Mouse (Mus musculus): Measurements from ENCODE around the gene Ubl4a. TPM values are rescaled to one million over a fixed set of nuclear protein-coding genes. Genes with fewer than 3 reads are reported as not detected.

The Ubl4a gene
- polyA plus RNA-seq, 1 experiment, result 33.4 TPM

- TF ChIP-seq CTCF (IDR thresholded peaks at IDR 0.05; ENCODE audit: extremely low read depth, insufficient read length, insufficient replicate concordance, low read depth, low read length), result no peak
- no peak for TF ChIP-seq POLR2A (IDR thresholded peaks at IDR 0.05; ENCODE audit: low read depth, low read length)
- H3K27ac ChIP-seq (ENCODE audit: insufficient read depth, low read depth, low read length), result no peak overlapping the region
- H3K4me3 ChIP-seq (ENCODE audit: low read depth, low read length), result no peak overlapping the region
- H3K4me1 ChIP-seq (ENCODE audit: control insufficient read depth, insufficient read depth, insufficient read length, low read length), result no peaks in the 10 kb centered on the region
- no peaks in the 10 kb centered on the region for H3K36me3 ChIP-seq (ENCODE audit: control insufficient read depth, insufficient read depth, low read length)
- no peaks in the 10 kb centered on the region for H3K27me3 ChIP-seq (ENCODE audit: control insufficient read depth, insufficient read depth, low read length)
- WGBS, result 33% methylated on average over 2 of the region's 2 CpGs
Measured at GRCm38 (mm10) chrX:74330166-74330930, 42.7 kb downstream of the Ubl4a start.

GRCm38 (mm10) chrX:74329215-74329671 lies 43.8 kb downstream of the Ubl4a start:
- no peaks in the 10 kb centered on the region for H3K27me3 ChIP-seq (ENCODE audit: control insufficient read depth, insufficient read depth, low read length)
- 40% methylated on average over 10 of the region's 10 CpGs for WGBS
- H3K36me3 ChIP-seq (ENCODE audit: control insufficient read depth, insufficient read depth, low read length), result no peaks in the 10 kb centered on the region
- peak overlapping the region; percentile 66 for H3K4me3 ChIP-seq (ENCODE audit: low read depth, low read length)
- no peak overlapping the region for H3K27ac ChIP-seq (ENCODE audit: insufficient read depth, low read depth, low read length)
- no peaks in the 10 kb centered on the region for H3K4me1 ChIP-seq (ENCODE audit: control insufficient read depth, insufficient read depth, insufficient read length, low read length)
- no peak for TF ChIP-seq CTCF (IDR thresholded peaks at IDR 0.05; ENCODE audit: extremely low read depth, insufficient read length, insufficient replicate concordance, low read depth, low read length)
- TF ChIP-seq POLR2A (IDR thresholded peaks at IDR 0.05; ENCODE audit: low read depth, low read length), result no peak

- TF ChIP-seq CTCF (IDR thresholded peaks at IDR 0.05; ENCODE audit: extremely low read depth, insufficient read length, insufficient replicate concordance, low read depth, low read length) (no peak), POLR2A (IDR thresholded peaks at IDR 0.05; ENCODE audit: low read depth, low read length) (no peak)
- Histone ChIP-seq H3K4me3 (ENCODE audit: low read depth, low read length) (peak within 1 kb of the TSS; percentile 66), H3K36me3 (ENCODE audit: control insufficient read depth, insufficient read depth, low read length) (no peaks in the 10 kb centered on the region), H3K27ac (ENCODE audit: insufficient read depth, low read depth, low read length) (no peak within 1 kb of the TSS), H3K4me1 (ENCODE audit: control insufficient read depth, insufficient read depth, insufficient read length, low read length) (no peaks in the 10 kb centered on the region), H3K27me3 (ENCODE audit: control insufficient read depth, insufficient read depth, low read length) (no peaks in the 10 kb centered on the region)
- WGBS, result 16% methylated on average over 30 of the region's 30 CpGs
Measured at GRCm38 (mm10) chrX:74328725-74329161, 44.3 kb downstream of the Ubl4a start, which contains the start of gene Plxna3. TSS of gene Plxna3 (plus strand) at chrX:74329066.

Other genes starting within 250 kb of the Ubl4a start
- not detected in 2 replicates for gene Opn1mw, start 245.8 kb downstream of the Ubl4a start, polyA plus RNA-seq (2012; rRNA removed)
- 1.3 and 3.0 TPM in 2 replicates for gene Mecp2, start 237.9 kb downstream of the Ubl4a start, polyA plus RNA-seq (2012; rRNA removed)
- not detected in 2 replicates for gene Tex28, start 205.4 kb downstream of the Ubl4a start, polyA plus RNA-seq (2012; rRNA removed)
- not detected in 2 replicates for gene Tktl1, start 196.0 kb downstream of the Ubl4a start, polyA plus RNA-seq (2012; rRNA removed)
- gene Flna, start 123.4 kb downstream of the Ubl4a start, polyA plus RNA-seq (2012; rRNA removed), result 270 and 280 TPM in 2 replicates
- 25.5 and 37.3 TPM in 2 replicates for gene Emd, start 118.5 kb downstream of the Ubl4a start, polyA plus RNA-seq (2012; rRNA removed)
- gene Rpl10, start 102.4 kb downstream of the Ubl4a start, polyA plus RNA-seq (2012; rRNA removed), result 750 and 1,062 TPM in 2 replicates
- gene Taz, start 91.3 kb downstream of the Ubl4a start, polyA plus RNA-seq (2012; rRNA removed), result 65.7 and 80.7 TPM in 2 replicates
- 13.0 and 13.9 TPM in 2 replicates for gene Dnase1l1, start 90.9 kb downstream of the Ubl4a start, polyA plus RNA-seq (2012; rRNA removed)
- gene Atp6ap1, start 76.1 kb downstream of the Ubl4a start, polyA plus RNA-seq (2012; rRNA removed), result 119 and 169 TPM in 2 replicates
- gene Gdi1, start 68.2 kb downstream of the Ubl4a start, polyA plus RNA-seq (2012; rRNA removed), result 61.7 and 88.3 TPM in 2 replicates
- gene Fam50a, start 60.2 kb downstream of the Ubl4a start, polyA plus RNA-seq (2012; rRNA removed), result 6.4 and 10.4 TPM in 2 replicates
- gene Plxna3, start 44.2 kb downstream of the Ubl4a start, polyA plus RNA-seq (2012; rRNA removed), result 3.1 and 4.4 TPM in 2 replicates
- 16.9 and 17.1 TPM in 2 replicates for gene Lage3, start 19.6 kb downstream of the Ubl4a start, polyA plus RNA-seq (2012; rRNA removed)
- 9.1 and 20.9 TPM in 2 replicates for gene Slc10a3, start 131 bp upstream of the Ubl4a start, polyA plus RNA-seq (2012; rRNA removed)
- 15.4 and 27.3 TPM in 2 replicates for gene Fam3a, start 20.1 kb upstream of the Ubl4a start, polyA plus RNA-seq (2012; rRNA removed)
- gene Ikbkg, start 20.1 kb upstream of the Ubl4a start, polyA plus RNA-seq (2012; rRNA removed), result 6.2 and 8.7 TPM in 2 replicates
- 20.3 and 31.0 TPM in 2 replicates for gene G6pdx, start 56.0 kb upstream of the Ubl4a start, polyA plus RNA-seq (2012; rRNA removed)
- gene Gm6880, start 108.2 kb upstream of the Ubl4a start, polyA plus RNA-seq (2012; rRNA removed), result not detected in 2 replicates
- gene Olfr1326-ps1, start 201.7 kb upstream of the Ubl4a start, polyA plus RNA-seq (2012; rRNA removed), result not detected in 2 replicates
- gene Olfr1325, start 219.5 kb upstream of the Ubl4a start, polyA plus RNA-seq (2012; rRNA removed), result not detected in 2 replicates

All from small intestine, adult 2 months (tissue).